Mouse (Mus musculus): ENCODE measurements around the gene Pno1. TPM values are rescaled to one million over a fixed set of nuclear protein-coding genes. Genes with fewer than 3 reads are reported as not detected.

Gene Pno1
- 47.5 and 73.2 TPM in 2 replicates for polyA plus RNA-seq (2015; fragmentation: Nextera tagmentation; extraction: Ambion mirVana)

GRCm38 (mm10) chr11:17211258-17212140 is at the start of gene Pno1:
Gene Pno1, minus strand, starts transcription at chr11:17211568.

GRCm38 (mm10) chr11:17257443-17257842 is 46.1 kb upstream of the Pno1 start, which contains the start of gene C1d:
Gene C1d, plus strand, starts transcription at chr11:17257579.

GRCm38 (mm10) chr11:17181807-17182206 is 29.6 kb downstream of the Pno1 start, which contains the start of gene Wdr92:
Gene Wdr92, plus strand, starts transcription at chr11:17182107.

GRCm38 (mm10) chr11:17158858-17159737 is 52.3 kb downstream of the Pno1 start, which contains the start of gene Ppp3r1:
Gene Ppp3r1, plus strand, starts transcription at chr11:17159263.

Other genes with a start within 250 kb of the Pno1 start
- gene Cnrip1, start 160.0 kb downstream of the Pno1 start, polyA plus RNA-seq (2015; fragmentation: Nextera tagmentation; extraction: Ambion mirVana), result 42.3 and 55.2 TPM in 2 replicates
- gene Plek, start 159.2 kb downstream of the Pno1 start, polyA plus RNA-seq (2015; fragmentation: Nextera tagmentation; extraction: Ambion mirVana), result 3.4 and 4.7 TPM in 2 replicates
- gene Ppp3r1, start 52.3 kb downstream of the Pno1 start, polyA plus RNA-seq (2015; fragmentation: Nextera tagmentation; extraction: Ambion mirVana), result 91.4 and 114 TPM in 2 replicates
- 20.4 and 25.4 TPM in 2 replicates for gene Wdr92, start 29.5 kb downstream of the Pno1 start, polyA plus RNA-seq (2015; fragmentation: Nextera tagmentation; extraction: Ambion mirVana)
- 170 and 277 TPM in 2 replicates for gene C1d, start 46.0 kb upstream of the Pno1 start, polyA plus RNA-seq (2015; fragmentation: Nextera tagmentation; extraction: Ambion mirVana)